In the genomic region with DNA sequence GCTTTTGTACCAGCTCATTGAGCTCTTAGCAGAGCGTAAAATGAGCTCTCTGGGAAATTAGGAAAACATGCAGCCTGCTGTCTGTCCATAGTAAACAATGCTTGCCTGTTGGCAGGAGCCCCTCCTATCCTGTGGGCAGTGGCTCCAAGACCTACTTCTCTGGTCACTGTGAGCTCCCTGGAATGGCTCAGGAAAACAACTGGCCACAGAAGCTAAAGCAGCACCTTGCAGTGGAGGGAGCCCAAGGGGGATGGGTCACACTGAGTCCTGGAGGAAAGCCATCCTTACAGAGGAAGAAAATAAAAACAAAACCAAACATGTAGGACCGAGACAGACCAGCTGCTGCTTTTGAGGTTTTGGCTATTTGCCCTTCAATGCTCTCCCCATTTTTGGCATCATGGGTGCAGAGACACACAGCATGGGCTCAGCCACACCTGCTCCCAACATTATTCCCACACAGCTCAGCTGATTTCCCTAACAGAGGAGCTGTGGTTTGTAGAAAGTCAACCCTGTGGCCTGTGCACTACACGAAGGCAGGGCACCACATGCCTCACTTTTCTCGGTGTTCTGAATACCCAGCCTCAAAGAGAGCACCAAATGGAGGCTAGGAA, we compare ENCODE assay signal across 12 mouse cellular contexts. TPM values are rescaled to one million over a fixed set of nuclear protein-coding genes. Genes with fewer than 3 reads are reported as not detected.
DNase-seq lines count a peak whose midpoint lies in the region; ATAC-seq and TF ChIP-seq lines count a peak whose summit lies in the region.
"Had no signal": no experiment of that assay in that cellular context is flagged by ENCODE, and none has a peak within 500 bp of the region (broad histone marks: within the 10 kb centered on the region; RNA-seq: fewer than 3 reads in every experiment).

No protein-coding gene starts in this region.

- WGBS in forebrain, postnatal 0 days, result 18% methylated on average over 4 of the region's 4 CpGs
- WGBS in neural tube, embryonic 15.5 days, result 28% methylated on average over 4 of the region's 4 CpGs

- no peak overlapping the region for H3K4me2 ChIP-seq in forebrain, postnatal 0 days (ENCODE audit: low read depth)
- H3K4me2 ChIP-seq in neural tube, embryonic 15.5 days, result no peak overlapping the region
- H3K4me2 ChIP-seq: heart, embryonic 12.5 days had no signal

- ATAC-seq in cerebellum, adult (ENCODE audit: insufficient number of reproducible peaks, low FRiP score, low TSS enrichment), result no peak
- ATAC-seq in forebrain, postnatal 0 days, result peak; percentile 56
- ATAC-seq in neural tube, embryonic 15.5 days (ENCODE audit: low FRiP score), result peak; percentile 24; the same call in 1 of the 2 replicates
- ATAC-seq: intestine, postnatal 0 days had no signal

- DNase-seq in cerebellum, adult 11 months, result peak; percentile 12
- peak; percentile 61 for DNase-seq in left cerebral cortex, postnatal 4 days
- no peak for DNase-seq in left cerebral cortex, adult 18-20 months (ENCODE audit: low spot score in 2 of 2)
- DNase-seq in forebrain, postnatal 0 days, result peak; percentile 35
- no peak for DNase-seq in ovary, postnatal 14 days (ENCODE audit: low spot score)
- no peak for DNase-seq in B cell, adult 2 months
- DNase-seq: adrenal gland, adult 2 months; lung, adult 2 months had no signal

- TF ChIP-seq CTCF in forebrain, postnatal 0 days (IDR thresholded peaks at IDR 0.05; ENCODE audit: low read depth), result no peak

- no peak overlapping the region for H3K27ac ChIP-seq in forebrain, postnatal 0 days (ENCODE audit: low read depth, low read length)
- H3K27ac ChIP-seq in neural tube, embryonic 15.5 days (replicated peaks), result peak overlapping the region; percentile 28; the same call in 1 of the 2 replicates

- H3K9ac ChIP-seq in forebrain, postnatal 0 days, result no peak overlapping the region
- H3K9ac ChIP-seq in neural tube, embryonic 15.5 days (replicated peaks), result no peak overlapping the region
- H3K9ac ChIP-seq: heart, embryonic 12.5 days had no signal

- H3K36me3 ChIP-seq in forebrain, postnatal 0 days (ENCODE audit: insufficient read depth), result no peaks in the 10 kb centered on the region
- no peaks in the 10 kb centered on the region for H3K36me3 ChIP-seq in neural tube, embryonic 15.5 days
- H3K36me3 ChIP-seq: heart, embryonic 12.5 days had no signal

- no peak overlapping the region for H3K4me3 ChIP-seq in forebrain, postnatal 0 days (ENCODE audit: low read depth, low read length)
- H3K4me3 ChIP-seq in neural tube, embryonic 15.5 days (replicated peaks), result no peak overlapping the region
- H3K4me3 ChIP-seq: heart, embryonic 12.5 days had no signal

- no peaks in the 10 kb centered on the region for H3K27me3 ChIP-seq in forebrain, postnatal 0 days (ENCODE audit: insufficient read depth, low read length)
- H3K27me3 ChIP-seq in neural tube, embryonic 15.5 days (replicated peaks), result no peaks in the 10 kb centered on the region
- H3K27me3 ChIP-seq: heart, embryonic 12.5 days had no signal

- 0 out of 2 replicates have a peak, but pooled peaks cover 11% of the 10 kb centered on the region for H3K4me1 ChIP-seq in forebrain, postnatal 0 days (ENCODE audit: insufficient read depth)
- peaks cover 28% of the 10 kb centered on the region for H3K4me1 ChIP-seq in neural tube, embryonic 15.5 days
- H3K4me1 ChIP-seq: heart, embryonic 12.5 days had no signal

- H3K9me3 ChIP-seq in forebrain, postnatal 0 days (ENCODE audit: low read length), result no peaks in the 10 kb centered on the region
- no peaks in the 10 kb centered on the region for H3K9me3 ChIP-seq in neural tube, embryonic 15.5 days (replicated peaks)
- H3K9me3 ChIP-seq: heart, embryonic 12.5 days had no signal

- intact Hi-C loops in left cerebral cortex, postnatal 4 days (cut with DNase I), result no loop called here

RNA-seq across cellular contexts. Expression of gene Aipl1, which starts 52.1 kb away (rescaled TPM):
- under 1 TPM; 0.14 to 0.26 TPM for total RNA-seq in left cerebral cortex, postnatal 4 days (2021)
- total RNA-seq in left cerebral cortex, adult 18-20 months (2021), result not detected
- total RNA-seq in forebrain, postnatal 0 days (2014; rRNA removed), result 0.19 and 0.31 TPM in 2 replicates
- 0.23 and 0.33 TPM in 2 replicates for polyA plus RNA-seq in forebrain, postnatal 0 days (2015; fragmentation: Nextera tagmentation; extraction: Ambion mirVana)
- 0.36 and 0.41 TPM in 2 replicates for polyA plus RNA-seq in neural tube, embryonic 15.5 days (2015; fragmentation: Nextera tagmentation; extraction: Ambion mirVana)
- total RNA-seq: adrenal gland, adult 2 months had no signal

RNA-seq across cellular contexts. Expression of gene Pimreg, which starts 56.6 kb away (rescaled TPM):
- 1 to 10 TPM; 9.3 to 9.7 TPM for total RNA-seq in left cerebral cortex, postnatal 4 days (2021)
- not detected for total RNA-seq in left cerebral cortex, adult 18-20 months (2021)
- 13.2 and 14.9 TPM in 2 replicates for total RNA-seq in forebrain, postnatal 0 days (2014; rRNA removed)
- 20.6 and 22.0 TPM in 2 replicates for polyA plus RNA-seq in forebrain, postnatal 0 days (2015; fragmentation: Nextera tagmentation; extraction: Ambion mirVana)
- polyA plus RNA-seq in neural tube, embryonic 15.5 days (2015; fragmentation: Nextera tagmentation; extraction: Ambion mirVana), result 19.1 and 33.3 TPM in 2 replicates

Comparison
In these comparisons a context has a peak if more than half of its experiments do, and no peak if none do; other contexts are left out.
1. DNase-seq: peak in cerebellum, adult 11 months (single experiment), left cerebral cortex, postnatal 4 days (single experiment) and forebrain, postnatal 0 days (single experiment); none in left cerebral cortex, adult 18-20 months (0 of 2), ovary, postnatal 14 days (single experiment) and B cell, adult 2 months (0 of 2).
2. RNA of gene Pimreg, which starts 56.6 kb away (total RNA-seq): 13.2 to 14.9 TPM in forebrain, postnatal 0 days and 9.3 to 9.7 TPM in left cerebral cortex, postnatal 4 days; not detected in left cerebral cortex, adult 18-20 months; every median in the first group is over 4 times any median in the second.